Mouse (Mus musculus): ENCODE measurements around the gene Apoc1. TPM values are rescaled to one million over a fixed set of nuclear protein-coding genes. Genes with fewer than 3 reads are reported as not detected.

The Apoc1 gene
- polyA plus RNA-seq, 1 experiment from 2014 or later, result 57.9 TPM

DNA sequence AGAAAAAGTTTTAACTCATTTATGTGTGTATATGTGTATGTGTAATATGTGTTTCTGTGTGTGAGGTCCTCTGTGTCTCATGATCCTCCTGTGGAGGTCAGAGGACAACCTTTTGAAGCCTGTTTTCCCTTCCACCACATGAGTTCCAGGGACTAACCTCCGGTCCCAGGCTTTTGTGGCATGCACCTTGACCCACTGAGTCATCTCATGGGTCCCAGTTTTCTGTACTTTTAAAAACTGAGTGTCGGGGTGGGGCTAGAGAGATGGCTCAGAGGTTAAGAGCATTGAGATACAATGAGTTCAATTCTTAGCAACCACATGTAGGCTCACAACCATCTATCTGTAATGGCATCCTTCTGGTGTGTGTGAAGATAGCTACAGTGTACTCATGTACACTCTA, 11.8 kb downstream of the Apoc1 start:
- no peak for ATAC-seq (ENCODE audit: insufficient number of reproducible peaks, low FRiP score, low TSS enrichment, low read depth)
- Histone ChIP-seq H3K9me3 (no peaks in the 10 kb centered on the region), H3K4me2 (no peak overlapping the region), H3K4me1 (no peaks in the 10 kb centered on the region), H3K27me3 (no peaks in the 10 kb centered on the region), H3K36me3 (no peaks in the 10 kb centered on the region), H3K9ac (no peak overlapping the region), H3K4me3 (no peak overlapping the region), H3K27ac (no peak overlapping the region)
- 86% methylated on average over 2 of the region's 2 CpGs for WGBS

GRCm38 (mm10) chr7:19678901-19679300, 13.6 kb downstream of the Apoc1 start:
- Histone ChIP-seq H3K36me3 (no peaks in the 10 kb centered on the region), H3K9me3 (no peaks in the 10 kb centered on the region), H3K4me1 (no peaks in the 10 kb centered on the region), H3K27me3 (no peaks in the 10 kb centered on the region), H3K4me2 (no peak overlapping the region), H3K9ac (no peak overlapping the region), H3K4me3 (no peak overlapping the region), H3K27ac (no peak overlapping the region)
- ATAC-seq (ENCODE audit: insufficient number of reproducible peaks, low FRiP score, low TSS enrichment, low read depth), result no peak
- 84% methylated on average over 3 of the region's 3 CpGs for WGBS

GRCm38 (mm10) chr7:19677872-19678271, 14.6 kb downstream of the Apoc1 start, which contains the start of gene Apoc2:
Apoc2 (minus strand) TSS chr7:19677941.
- no peak for ATAC-seq (ENCODE audit: insufficient number of reproducible peaks, low FRiP score, low TSS enrichment, low read depth)
- 75% methylated on average over 8 of the region's 8 CpGs for WGBS
- no peak within 1 kb of the TSS for H3K27ac ChIP-seq
- no peak within 1 kb of the TSS for H3K9ac ChIP-seq
- no peaks in the 10 kb centered on the region for H3K36me3 ChIP-seq
- no peaks in the 10 kb centered on the region for H3K27me3 ChIP-seq
- no peaks in the 10 kb centered on the region for H3K4me1 ChIP-seq
- no peak within 1 kb of the TSS for H3K4me3 ChIP-seq
- no peaks in the 10 kb centered on the region for H3K9me3 ChIP-seq
- H3K4me2 ChIP-seq, result no peak within 1 kb of the TSS

DNA sequence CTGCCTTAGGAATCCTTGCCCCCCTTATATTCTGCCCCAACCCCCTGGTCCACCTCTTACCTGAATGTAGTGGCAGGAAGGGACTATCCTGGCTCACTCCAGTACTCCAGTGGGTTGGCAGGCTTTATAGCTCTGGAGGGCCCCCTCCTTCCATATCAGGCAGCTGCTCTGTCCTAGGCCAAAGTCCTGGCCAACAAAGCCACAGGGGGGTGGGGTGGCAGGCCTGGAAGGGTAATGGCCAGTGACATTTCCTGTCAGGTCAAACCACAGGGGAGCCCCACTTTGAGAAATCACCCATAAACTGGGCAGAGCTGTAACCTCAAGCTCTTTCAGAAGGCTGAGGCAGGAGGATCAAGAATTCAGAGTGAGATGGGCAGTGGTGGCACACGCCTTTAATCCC, 15.8 kb downstream of the Apoc1 start:
- no peak overlapping the region for H3K27ac ChIP-seq
- WGBS, result 50% methylated on average over 1 of the region's 1 CpGs
- no peaks in the 10 kb centered on the region for H3K27me3 ChIP-seq
- no peak overlapping the region for H3K4me2 ChIP-seq
- H3K9me3 ChIP-seq, result no peaks in the 10 kb centered on the region
- no peak for ATAC-seq (ENCODE audit: insufficient number of reproducible peaks, low FRiP score, low TSS enrichment, low read depth)
- H3K36me3 ChIP-seq, result no peaks in the 10 kb centered on the region
- no peak overlapping the region for H3K9ac ChIP-seq
- H3K4me1 ChIP-seq, result no peaks in the 10 kb centered on the region
- H3K4me3 ChIP-seq, result no peak overlapping the region

- Histone ChIP-seq H3K27ac (no peak overlapping the region), H3K36me3 (no peaks in the 10 kb centered on the region), H3K9me3 (no peaks in the 10 kb centered on the region), H3K4me2 (no peak overlapping the region), H3K4me1 (no peaks in the 10 kb centered on the region), H3K27me3 (no peaks in the 10 kb centered on the region), H3K9ac (no peak overlapping the region), H3K4me3 (no peak overlapping the region)
- ATAC-seq (ENCODE audit: insufficient number of reproducible peaks, low FRiP score, low TSS enrichment, low read depth), result no peak
- 78% methylated on average over 10 of the region's 10 CpGs for WGBS
These were observed 16.6 kb downstream of the Apoc1 start for GRCm38 (mm10) chr7:19675824-19676223.

GRCm38 (mm10) chr7:19673083-19673699, 19.3 kb downstream of the Apoc1 start:
- Histone ChIP-seq H3K4me2 (no peak overlapping the region), H3K27me3 (no peaks in the 10 kb centered on the region), H3K36me3 (no peaks in the 10 kb centered on the region), H3K27ac (no peak overlapping the region), H3K4me3 (no peak overlapping the region), H3K4me1 (peaks cover 5% of the 10 kb centered on the region), H3K9me3 (no peaks in the 10 kb centered on the region), H3K9ac (no peak overlapping the region)
- 63% methylated on average over 14 of the region's 14 CpGs for WGBS
- no peak for ATAC-seq (ENCODE audit: insufficient number of reproducible peaks, low FRiP score, low TSS enrichment, low read depth)

DNA sequence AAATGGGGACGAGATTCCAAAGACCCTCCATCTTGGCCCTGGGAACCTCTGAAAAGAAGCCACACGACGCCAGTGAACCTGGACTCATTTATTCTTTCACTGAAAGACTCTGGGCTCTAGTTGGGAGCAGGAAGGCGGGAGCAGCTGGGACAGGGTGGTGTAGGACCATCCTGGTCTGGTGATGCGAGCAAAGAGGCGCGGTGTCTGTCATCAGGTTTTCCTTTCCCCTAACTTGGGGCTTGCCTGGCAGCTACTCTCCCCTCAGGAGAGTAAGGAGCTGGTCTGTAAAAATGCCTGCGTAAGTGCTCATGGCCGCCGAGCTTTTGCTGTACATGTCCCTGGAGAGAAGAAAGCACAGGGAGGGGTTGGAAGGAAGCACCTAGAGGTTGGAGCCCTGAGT, 20.9 kb downstream of the Apoc1 start:
- 52% methylated on average over 10 of the region's 10 CpGs for whole genome bisulfite sequencing
- Histone ChIP-seq H3K9me3 (no peaks in the 10 kb centered on the region), H3K4me3 (no peak overlapping the region), H3K4me1 (peaks cover 5% of the 10 kb centered on the region), H3K27me3 (no peaks in the 10 kb centered on the region), H3K36me3 (no peaks in the 10 kb centered on the region), H3K4me2 (no peak overlapping the region), H3K9ac (no peak overlapping the region), H3K27ac (no peak overlapping the region)
- no peak for ATAC-seq (ENCODE audit: insufficient number of reproducible peaks, low FRiP score, low TSS enrichment, low read depth)

GRCm38 (mm10) chr7:19668947-19669721, 23.3 kb downstream of the Apoc1 start:
- H3K27ac ChIP-seq, result peak overlapping the region; percentile 79
- H3K4me2 ChIP-seq, result peak overlapping the region; percentile 33
- H3K27me3 ChIP-seq, result no peaks in the 10 kb centered on the region
- H3K36me3 ChIP-seq, result no peaks in the 10 kb centered on the region
- H3K4me3 ChIP-seq, result peak overlapping the region; percentile 8; the same call in 1 of the 2 replicates
- H3K9ac ChIP-seq, result no peak overlapping the region
- 5% methylated on average over 10 of the region's 10 CpGs for WGBS
- peaks cover 12% of the 10 kb centered on the region for H3K4me1 ChIP-seq
- no peaks in the 10 kb centered on the region for H3K9me3 ChIP-seq
- peak; percentile 72 for ATAC-seq (ENCODE audit: insufficient number of reproducible peaks, low FRiP score, low TSS enrichment, low read depth)

DNA sequence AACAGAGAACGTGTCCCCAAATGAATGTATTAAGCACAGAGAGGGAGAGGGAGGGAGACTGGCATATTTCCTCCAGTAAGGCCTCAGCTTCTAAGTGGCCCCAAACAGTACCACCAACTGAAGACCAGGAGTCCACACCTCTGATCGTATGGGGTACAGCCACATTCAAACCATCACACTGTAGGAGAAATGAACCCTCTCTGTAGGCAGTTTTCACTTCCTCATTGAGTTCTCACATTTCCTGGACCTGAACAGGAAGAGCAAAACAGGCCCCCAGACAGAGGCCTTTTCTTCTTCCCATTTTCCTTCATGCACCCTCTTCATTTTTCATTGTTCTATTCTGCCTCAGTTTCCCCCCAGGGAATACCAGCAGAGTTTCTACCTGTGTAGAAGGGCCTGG, 25.0 kb downstream of the Apoc1 start:
- H3K27me3 ChIP-seq, result no peaks in the 10 kb centered on the region
- H3K9me3 ChIP-seq, result no peaks in the 10 kb centered on the region
- no peak overlapping the region for H3K9ac ChIP-seq
- no peak overlapping the region for H3K4me3 ChIP-seq
- peaks cover 2% of the 10 kb centered on the region; the same call in 1 of the 2 replicates for H3K36me3 ChIP-seq
- H3K4me1 ChIP-seq, result peaks cover 20% of the 10 kb centered on the region
- no peak overlapping the region for H3K4me2 ChIP-seq
- no peak for ATAC-seq (ENCODE audit: insufficient number of reproducible peaks, low FRiP score, low TSS enrichment, low read depth)
- no peak overlapping the region for H3K27ac ChIP-seq
- 76% methylated on average over 2 of the region's 2 CpGs for WGBS

DNA sequence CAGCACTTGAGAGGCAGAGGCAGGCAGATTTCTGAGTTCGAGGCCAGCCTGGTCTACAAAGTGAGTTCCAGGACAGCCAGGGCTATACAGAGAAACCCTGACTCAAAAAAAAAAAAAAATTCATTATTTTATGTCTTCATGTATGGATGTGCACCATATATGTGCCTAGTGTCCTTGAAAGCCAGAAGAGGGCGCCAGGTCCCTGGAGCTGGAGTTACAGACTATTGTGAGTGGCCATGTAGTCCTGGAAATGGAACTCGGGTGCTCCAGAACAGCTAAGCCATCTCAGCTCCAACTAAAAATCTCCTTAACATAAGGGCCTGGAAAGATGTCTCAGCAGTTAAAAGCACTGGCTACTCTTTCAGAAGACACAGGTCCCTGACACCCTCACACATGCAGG, 25.7 kb downstream of the Apoc1 start:
- H3K36me3 ChIP-seq, result peaks cover 9% of the 10 kb centered on the region
- H3K9me3 ChIP-seq, result no peaks in the 10 kb centered on the region
- no peak overlapping the region for H3K4me3 ChIP-seq
- no peak overlapping the region for H3K27ac ChIP-seq
- 58% methylated on average over 3 of the region's 3 CpGs for WGBS
- H3K4me2 ChIP-seq, result no peak overlapping the region
- H3K9ac ChIP-seq, result no peak overlapping the region
- peaks cover 25% of the 10 kb centered on the region for H3K4me1 ChIP-seq
- no peak for ATAC-seq (ENCODE audit: insufficient number of reproducible peaks, low FRiP score, low TSS enrichment, low read depth)
- H3K27me3 ChIP-seq, result no peaks in the 10 kb centered on the region

DNA sequence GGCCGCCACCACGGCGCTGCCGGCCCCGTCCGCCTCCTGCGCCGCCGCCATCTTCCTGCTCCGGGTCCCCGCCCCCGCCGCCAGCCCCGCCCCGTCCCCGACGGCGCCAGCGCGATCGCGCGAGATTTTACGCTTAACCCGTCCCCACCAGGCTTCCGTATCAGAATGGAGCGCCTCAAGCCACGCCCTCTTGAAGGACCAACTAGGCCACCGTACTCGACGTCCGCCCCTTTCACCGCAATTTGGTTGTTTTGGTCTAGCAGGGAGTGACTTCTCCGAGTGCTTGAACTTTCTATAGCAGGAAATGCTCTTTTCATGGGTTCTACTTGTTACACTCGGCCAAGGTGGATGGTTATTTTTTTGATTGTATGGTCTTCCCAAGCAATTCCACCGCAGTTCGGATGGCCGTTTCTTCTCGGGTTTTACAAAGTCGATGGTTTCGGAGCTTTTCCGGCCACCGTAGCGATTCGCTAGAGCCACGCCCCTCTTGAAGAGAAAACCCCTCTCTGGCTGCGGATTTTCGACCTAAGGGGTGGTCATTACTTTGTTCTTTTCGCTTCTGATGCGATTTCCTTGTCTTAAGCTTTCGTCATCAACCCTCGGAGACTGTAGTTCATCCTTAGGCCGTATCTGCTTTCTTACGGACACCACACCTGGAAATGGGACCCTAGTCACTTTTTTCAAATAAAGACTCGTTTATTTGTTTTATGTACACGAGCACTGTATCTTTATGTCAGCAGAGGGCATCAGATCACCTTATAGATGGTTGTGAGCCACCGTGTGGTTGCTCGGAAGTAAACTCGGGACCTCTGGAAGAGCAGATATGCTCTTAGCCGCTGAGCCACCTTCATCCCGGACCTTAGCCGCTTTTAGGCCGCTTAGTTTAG, 27.3 kb downstream of the Apoc1 start, which contains the start of gene Clptm1:
Clptm1 (minus strand) TSS at position 79 of the 887 bp plus-strand sequence.
- H3K27ac ChIP-seq, result peak within 1 kb of the TSS; percentile 96
- under 1% methylated on average over 52 of the region's 63 CpGs for WGBS
- peak; percentile 85 for ATAC-seq (ENCODE audit: insufficient number of reproducible peaks, low FRiP score, low TSS enrichment, low read depth)
- no peaks in the 10 kb centered on the region for H3K27me3 ChIP-seq
- H3K9me3 ChIP-seq, result no peaks in the 10 kb centered on the region
- H3K4me1 ChIP-seq, result peaks cover 25% of the 10 kb centered on the region
- H3K9ac ChIP-seq, result peak within 1 kb of the TSS; percentile 100
- peak within 1 kb of the TSS; percentile 88 for H3K4me2 ChIP-seq
- peak within 1 kb of the TSS; percentile 100 for H3K4me3 ChIP-seq
- H3K36me3 ChIP-seq, result peaks cover 11% of the 10 kb centered on the region

Measured in limb, embryonic 15.5 days (tissue).